Mouse (Mus musculus) heart, postnatal 25 days (tissue): ENCODE measurements around the gene Clip3. TPM values are rescaled to one million over a fixed set of nuclear protein-coding genes. Genes with fewer than 3 reads are reported as not detected.

Experiments
- total RNA-seq, 2 experiments: library from RNA; stranded (reverse); gene quantifications; 2 replicates each; pipeline ENCODE4 v1.2.3; 2021

The Clip3 gene
- total RNA-seq, 2 experiments from 2014 or later = 7.0 to 7.7 TPM

Other genes starting within 250 kb of the Clip3 start
- 1 to 10 TPM; 2.2 to 2.8 TPM for gene Zfp14, start 240.3 kb upstream of the Clip3 start, total RNA-seq
- gene Zfp82, start 218.8 kb upstream of the Clip3 start, total RNA-seq = 1 to 10 TPM; 1.9 to 2.0 TPM
- not detected for gene Gm26920, start 201.3 kb upstream of the Clip3 start, total RNA-seq
- 1 to 10 TPM; 2.2 TPM for gene Zfp566, start 201.2 kb upstream of the Clip3 start, total RNA-seq
- 10 to 100 TPM; 30.7 to 37.3 TPM for gene Zfp260, start 197.0 kb upstream of the Clip3 start, total RNA-seq
- gene Zfp382, start 169.8 kb upstream of the Clip3 start, total RNA-seq = 1 to 10 TPM; 2.7 to 2.9 TPM
- gene Zfp146, start 122.0 kb upstream of the Clip3 start, total RNA-seq = 10 to 100 TPM; 27.7 to 31.0 TPM
- 1,000 to 10,000 TPM; 2,700 to 2,749 TPM for gene Cox7a1, start 107.6 kb upstream of the Clip3 start, total RNA-seq
- 100 to 1,000 TPM; 270 to 283 TPM for gene Capns1, start 92.9 kb upstream of the Clip3 start, total RNA-seq
- 10 to 100 TPM; 54.6 to 56.6 TPM for gene Polr2i, start 59.8 kb upstream of the Clip3 start, total RNA-seq
- gene Tbcb, start 59.5 kb upstream of the Clip3 start, total RNA-seq = 10 to 100 TPM; 54.1 to 56.7 TPM
- not detected for gene Ovol3, start 56.0 kb upstream of the Clip3 start, total RNA-seq
- not detected for gene Thap8, start 11.6 kb upstream of the Clip3 start, total RNA-seq
- gene Wdr62, start 11.3 kb upstream of the Clip3 start, total RNA-seq = 1 to 10 TPM; 1.1 to 1.8 TPM
- 10 to 100 TPM; 23.1 to 24.6 TPM for gene Alkbh6, start 17.0 kb downstream of the Clip3 start, total RNA-seq
- 1 to 10 TPM in 1 of 2 experiments, under 1 TPM in 1; 0.65 to 1.3 TPM for gene Syne4, start 23.1 kb downstream of the Clip3 start, total RNA-seq
- under 1 TPM; 0.45 to 0.99 TPM for gene E130208F15Rik, start 30.0 kb downstream of the Clip3 start, total RNA-seq
- 10 to 100 TPM; 12.1 to 12.3 TPM for gene Sdhaf1, start 32.2 kb downstream of the Clip3 start, total RNA-seq
- 1 to 10 TPM in 1 of 2 experiments, under 1 TPM in 1; 0.95 to 1.3 TPM for gene Lrfn3, start 71.0 kb downstream of the Clip3 start, total RNA-seq
- 10 to 100 TPM; 17.7 to 18.4 TPM for gene Tyrobp, start 122.0 kb downstream of the Clip3 start, total RNA-seq
- gene Hcst, start 128.1 kb downstream of the Clip3 start, total RNA-seq = not detected
- gene Nfkbid, start 130.0 kb downstream of the Clip3 start, total RNA-seq = under 1 TPM; 0.20 to 0.47 TPM
- 1 to 10 TPM; 3.5 TPM for gene Aplp1, start 153.8 kb downstream of the Clip3 start, total RNA-seq
- not detected for gene Kirrel2, start 166.0 kb downstream of the Clip3 start, total RNA-seq
- not detected for gene Nphs1, start 166.6 kb downstream of the Clip3 start, total RNA-seq
- not detected for gene Prodh2, start 201.9 kb downstream of the Clip3 start, total RNA-seq
- gene Arhgap33, start 243.3 kb downstream of the Clip3 start, total RNA-seq = 1 to 10 TPM in 1 of 2 experiments, under 1 TPM in 1; 0.81 to 1.1 TPM